Mouse (Mus musculus): ENCODE measurements around the gene Naa35. TPM values are rescaled to one million over a fixed set of nuclear protein-coding genes. Genes with fewer than 3 reads are reported as not detected.
A peak's percentile ranks its signal among the peaks of the same experiment; 100 is the strongest.

Naa35 gene
- total RNA-seq, 2 experiments from 2014 or later, result 24.8 to 28.6 TPM

- DNase-seq (ENCODE audit: low spot score), result no peak
Measured at GRCm38 (mm10) chr13:59668501-59669093, 83.5 kb downstream of the Naa35 start.

GRCm38 (mm10) chr13:59669946-59670345 is 84.9 kb downstream of the Naa35 start:
- no peak for DNase-seq (ENCODE audit: low spot score)

- no peak for DNase-seq (ENCODE audit: low spot score)
Measured at GRCm38 (mm10) chr13:59671521-59671920, 86.5 kb downstream of the Naa35 start.

- DNase-seq (ENCODE audit: low spot score), result no peak
Measured at GRCm38 (mm10) chr13:59672248-59672647, 87.2 kb downstream of the Naa35 start.

GRCm38 (mm10) chr13:59673597-59673996 is 88.5 kb downstream of the Naa35 start:
- no peak for DNase-seq (ENCODE audit: low spot score)

DNA sequence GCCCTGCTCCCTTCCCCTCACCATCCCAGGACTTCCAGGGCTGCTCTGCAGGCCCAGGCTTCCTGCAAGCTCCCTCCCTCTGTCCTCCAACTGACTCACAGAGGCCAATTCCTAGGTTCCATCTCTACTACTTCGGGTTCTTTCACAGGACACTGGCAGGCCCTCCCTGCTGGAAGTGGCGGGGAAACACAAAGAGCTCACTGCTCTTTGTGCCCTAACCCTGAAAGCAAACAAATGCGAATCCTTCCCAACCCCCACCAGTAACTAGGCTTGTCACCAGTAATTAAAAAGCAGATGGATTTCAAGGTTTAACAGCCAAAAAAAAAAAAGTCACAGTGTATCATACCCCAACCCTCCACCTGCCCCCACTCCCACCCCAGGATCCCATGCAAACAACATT is 89.2 kb downstream of the Naa35 start:
- DNase-seq (ENCODE audit: low spot score), result no peak

DNA sequence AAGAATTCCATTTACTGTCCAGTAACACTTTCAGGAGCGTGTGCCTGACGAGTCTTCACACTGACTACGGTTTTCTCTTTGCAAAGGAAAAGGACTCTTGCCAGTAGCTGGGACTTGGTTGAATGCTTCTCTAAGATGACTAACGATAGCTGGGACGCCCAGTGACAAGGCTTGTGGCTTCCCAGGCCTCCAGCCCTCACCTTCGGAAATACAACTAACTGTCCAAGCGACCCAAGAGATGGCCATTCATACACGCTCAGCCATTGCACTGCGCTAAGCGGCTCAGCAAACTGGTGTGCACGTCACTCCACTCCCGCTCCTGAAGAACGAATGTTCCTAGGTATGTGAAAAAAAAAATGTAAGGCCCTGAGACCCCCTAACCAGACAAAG is 89.7 kb downstream of the Naa35 start:
- DNase-seq (ENCODE audit: low spot score), result no peak

- DNase-seq (ENCODE audit: low spot score), result peak; percentile 24
Measured at GRCm38 (mm10) chr13:59675151-59676011, 90.3 kb downstream of the Naa35 start, which contains the start of gene Golm1. Gene Golm1 (minus strand): TSS chr13:59675811.

GRCm38 (mm10) chr13:59676316-59677229 is 91.5 kb downstream of the Naa35 start:
- DNase-seq (ENCODE audit: low spot score), result no peak

GRCm38 (mm10) chr13:59679306-59679705 is 94.2 kb downstream of the Naa35 start:
- DNase-seq (ENCODE audit: low spot score), result no peak

- DNase-seq (ENCODE audit: low spot score), result no peak
Measured at GRCm38 (mm10) chr13:59679908-59680307, 94.8 kb downstream of the Naa35 start.

- DNase-seq (ENCODE audit: low spot score), result no peak
Measured at GRCm38 (mm10) chr13:59682629-59683028, 97.6 kb downstream of the Naa35 start.

DNA sequence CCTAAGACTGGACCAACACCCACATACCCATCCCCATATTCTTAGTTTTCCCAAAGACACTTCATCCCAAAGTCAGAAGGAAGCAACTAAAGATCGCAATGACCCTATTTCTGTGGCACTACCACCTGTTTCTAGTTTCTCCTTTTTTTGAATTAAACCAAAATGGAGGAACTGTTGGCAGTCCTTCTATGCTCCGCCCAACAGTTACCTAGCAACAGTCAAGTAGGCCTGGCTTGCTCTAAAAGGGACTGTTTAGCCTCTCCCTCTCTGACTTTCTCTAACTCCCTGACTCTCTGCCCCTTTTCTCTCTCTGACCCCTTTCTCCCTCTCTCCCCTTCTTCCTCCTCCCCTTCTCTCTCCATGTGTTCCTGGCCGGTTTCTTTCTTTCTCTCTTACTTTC is 100.2 kb downstream of the Naa35 start:
- no peak for DNase-seq (ENCODE audit: low spot score)

Other genes starting within 250 kb of the Naa35 start
- 10 to 100 TPM; 63.3 to 69.8 TPM for gene Agtpbp1, start within 50 bp of the Naa35 start, total RNA-seq (2021)
- gene Golm1, start 90.6 kb downstream of the Naa35 start, total RNA-seq (2021), result 1 to 10 TPM; 5.7 to 7.5 TPM
- not detected for gene 4921517D22Rik, start 108.8 kb downstream of the Naa35 start, total RNA-seq (2021)
- gene Spata31d1a, start 125.1 kb downstream of the Naa35 start, total RNA-seq (2021), result not detected
- not detected for gene Spata31d1b, start 127.0 kb downstream of the Naa35 start, total RNA-seq (2021)
- gene Spata31d1d, start 146.5 kb downstream of the Naa35 start, total RNA-seq (2021), result not detected
- gene 1700014D04Rik, start 161.5 kb downstream of the Naa35 start, total RNA-seq (2021), result not detected
- gene Isca1, start 184.6 kb downstream of the Naa35 start, total RNA-seq (2021), result 100 to 1,000 TPM; 172 to 190 TPM
- not detected for gene Gm49354, start 197.0 kb downstream of the Naa35 start, total RNA-seq (2021)
- 10 to 100 TPM; 36.7 to 38.5 TPM for gene Tut7, start 237.9 kb downstream of the Naa35 start, total RNA-seq (2021)

Measured in gastrocnemius, adult 18-20 months (tissue).